Mouse (Mus musculus): ENCODE results near the gene R3hdm1. TPM values are rescaled to one million over a fixed set of nuclear protein-coding genes. Genes with fewer than 3 reads are reported as not detected.

R3hdm1 gene
- polyA plus RNA-seq, 1 experiment from 2014 or later: 81.2 TPM

GRCm38 (mm10) chr1:128070003-128070402 is 33.1 kb upstream of the R3hdm1 start:
- no peaks in the 10 kb centered on the region for H3K27me3 ChIP-seq (replicated peaks; ENCODE audit: control insufficient read depth, insufficient read depth, low read length)
- no peak overlapping the region for H3K27ac ChIP-seq (ENCODE audit: low read depth, low read length)
- no peak overlapping the region for H3K4me3 ChIP-seq (ENCODE audit: low read depth, low read length)
- ATAC-seq (replicated peaks; ENCODE audit: low FRiP score) (no peak), DNase-seq (ENCODE audit: low spot score) (no peak)
- no peak overlapping the region for H3K4me2 ChIP-seq
- peaks cover 14% of the 10 kb centered on the region for H3K4me1 ChIP-seq (replicated peaks; ENCODE audit: control insufficient read depth, insufficient read depth, low read length)
- H3K9me3 ChIP-seq (ENCODE audit: control insufficient read depth, low read length): no peaks in the 10 kb centered on the region; the same call in 1 of the 2 replicates
- H3K36me3 ChIP-seq (ENCODE audit: control insufficient read depth, insufficient read depth, low read length): peaks cover 3% of the 10 kb centered on the region; the same call in 1 of the 2 replicates
- no peak overlapping the region for H3K9ac ChIP-seq (ENCODE audit: low read depth, low read length)
- 94% methylated on average over 3 of the region's 3 CpGs for WGBS

GRCm38 (mm10) chr1:128073051-128073450 is 30.1 kb upstream of the R3hdm1 start:
- no peak for ATAC-seq (replicated peaks; ENCODE audit: low FRiP score)
- DNase-seq (ENCODE audit: low spot score): no peak
- Histone ChIP-seq H3K9me3 (ENCODE audit: control insufficient read depth, low read length) (no peaks in the 10 kb centered on the region), H3K9ac (ENCODE audit: low read depth, low read length) (no peak overlapping the region), H3K36me3 (ENCODE audit: control insufficient read depth, insufficient read depth, low read length) (no peaks in the 10 kb centered on the region; the same call in 1 of the 2 replicates), H3K27ac (ENCODE audit: low read depth, low read length) (no peak overlapping the region), H3K4me1 (replicated peaks; ENCODE audit: control insufficient read depth, insufficient read depth, low read length) (peaks cover 12% of the 10 kb centered on the region), H3K4me3 (ENCODE audit: low read depth, low read length) (no peak overlapping the region), H3K4me2 (no peak overlapping the region), H3K27me3 (replicated peaks; ENCODE audit: control insufficient read depth, insufficient read depth, low read length) (no peaks in the 10 kb centered on the region)
- WGBS: 92% methylated on average over 6 of the region's 6 CpGs

- no peak for DNase-seq (ENCODE audit: low spot score)
- H3K4me2 ChIP-seq: no peak overlapping the region
- no peaks in the 10 kb centered on the region; the same call in 1 of the 2 replicates for H3K36me3 ChIP-seq (ENCODE audit: control insufficient read depth, insufficient read depth, low read length)
- no peaks in the 10 kb centered on the region for H3K9me3 ChIP-seq (ENCODE audit: control insufficient read depth, low read length)
- H3K27me3 ChIP-seq (replicated peaks; ENCODE audit: control insufficient read depth, insufficient read depth, low read length): no peaks in the 10 kb centered on the region
- H3K4me3 ChIP-seq (ENCODE audit: low read depth, low read length): no peak overlapping the region
- no peak for ATAC-seq (replicated peaks; ENCODE audit: low FRiP score)
- H3K9ac ChIP-seq (ENCODE audit: low read depth, low read length): no peak overlapping the region
- 83% methylated on average over 8 of the region's 8 CpGs for WGBS
- no peaks in the 10 kb centered on the region for H3K4me1 ChIP-seq (replicated peaks; ENCODE audit: control insufficient read depth, insufficient read depth, low read length)
- H3K27ac ChIP-seq (ENCODE audit: low read depth, low read length): no peak overlapping the region
Measured at GRCm38 (mm10) chr1:128076791-128077479, 26.2 kb upstream of the R3hdm1 start.

- Histone ChIP-seq H3K4me1 (replicated peaks; ENCODE audit: control insufficient read depth, insufficient read depth, low read length) (no peaks in the 10 kb centered on the region), H3K36me3 (ENCODE audit: control insufficient read depth, insufficient read depth, low read length) (no peaks in the 10 kb centered on the region; the same call in 1 of the 2 replicates), H3K27me3 (replicated peaks; ENCODE audit: control insufficient read depth, insufficient read depth, low read length) (no peaks in the 10 kb centered on the region), H3K4me2 (no peak overlapping the region), H3K27ac (ENCODE audit: low read depth, low read length) (no peak overlapping the region), H3K9me3 (ENCODE audit: control insufficient read depth, low read length) (no peaks in the 10 kb centered on the region), H3K9ac (ENCODE audit: low read depth, low read length) (no peak overlapping the region), H3K4me3 (ENCODE audit: low read depth, low read length) (no peak overlapping the region)
- ATAC-seq (replicated peaks; ENCODE audit: low FRiP score): no peak
- no peak for DNase-seq (ENCODE audit: low spot score)
- 92% methylated on average over 2 of the region's 2 CpGs for WGBS
Measured at GRCm38 (mm10) chr1:128077788-128078187, 25.3 kb upstream of the R3hdm1 start.

GRCm38 (mm10) chr1:128078646-128079045 is 24.5 kb upstream of the R3hdm1 start:
- WGBS: 97% methylated on average over 1 of the region's 1 CpGs
- Histone ChIP-seq H3K4me3 (ENCODE audit: low read depth, low read length) (no peak overlapping the region), H3K4me2 (no peak overlapping the region), H3K27ac (ENCODE audit: low read depth, low read length) (no peak overlapping the region), H3K36me3 (ENCODE audit: control insufficient read depth, insufficient read depth, low read length) (no peaks in the 10 kb centered on the region; the same call in 1 of the 2 replicates), H3K27me3 (replicated peaks; ENCODE audit: control insufficient read depth, insufficient read depth, low read length) (no peaks in the 10 kb centered on the region), H3K4me1 (replicated peaks; ENCODE audit: control insufficient read depth, insufficient read depth, low read length) (no peaks in the 10 kb centered on the region), H3K9me3 (ENCODE audit: control insufficient read depth, low read length) (no peaks in the 10 kb centered on the region), H3K9ac (ENCODE audit: low read depth, low read length) (no peak overlapping the region)
- ATAC-seq (replicated peaks; ENCODE audit: low FRiP score): no peak
- DNase-seq (ENCODE audit: low spot score): no peak

- DNase-seq (ENCODE audit: low spot score): no peak
- Histone ChIP-seq H3K36me3 (ENCODE audit: control insufficient read depth, insufficient read depth, low read length) (no peaks in the 10 kb centered on the region; the same call in 1 of the 2 replicates), H3K4me1 (replicated peaks; ENCODE audit: control insufficient read depth, insufficient read depth, low read length) (no peaks in the 10 kb centered on the region), H3K4me3 (ENCODE audit: low read depth, low read length) (no peak overlapping the region), H3K4me2 (no peak overlapping the region), H3K9ac (ENCODE audit: low read depth, low read length) (no peak overlapping the region), H3K27me3 (replicated peaks; ENCODE audit: control insufficient read depth, insufficient read depth, low read length) (no peaks in the 10 kb centered on the region), H3K9me3 (ENCODE audit: control insufficient read depth, low read length) (no peaks in the 10 kb centered on the region), H3K27ac (ENCODE audit: low read depth, low read length) (no peak overlapping the region)
- 83% methylated on average over 5 of the region's 5 CpGs for WGBS
- ATAC-seq (replicated peaks; ENCODE audit: low FRiP score): no peak
Measured at GRCm38 (mm10) chr1:128080936-128081696, 22.0 kb upstream of the R3hdm1 start.

- Histone ChIP-seq H3K9ac (ENCODE audit: low read depth, low read length) (no peak overlapping the region), H3K4me2 (no peak overlapping the region), H3K27me3 (replicated peaks; ENCODE audit: control insufficient read depth, insufficient read depth, low read length) (no peaks in the 10 kb centered on the region), H3K4me3 (ENCODE audit: low read depth, low read length) (no peak overlapping the region), H3K4me1 (replicated peaks; ENCODE audit: control insufficient read depth, insufficient read depth, low read length) (no peaks in the 10 kb centered on the region), H3K9me3 (ENCODE audit: control insufficient read depth, low read length) (no peaks in the 10 kb centered on the region), H3K36me3 (ENCODE audit: control insufficient read depth, insufficient read depth, low read length) (no peaks in the 10 kb centered on the region), H3K27ac (ENCODE audit: low read depth, low read length) (no peak overlapping the region)
- DNase-seq (ENCODE audit: low spot score) (no peak), ATAC-seq (replicated peaks; ENCODE audit: low FRiP score) (no peak)
- WGBS: 81% methylated on average over 7 of the region's 7 CpGs
Measured at GRCm38 (mm10) chr1:128081873-128082272, 21.2 kb upstream of the R3hdm1 start.

- no peak for ATAC-seq (replicated peaks; ENCODE audit: low FRiP score)
- 83% methylated on average over 7 of the region's 7 CpGs for whole genome bisulfite sequencing
Measured at GRCm38 (mm10) chr1:128082800-128083199, 20.3 kb upstream of the R3hdm1 start.

More at GRCm38 (mm10) chr1:128082800-128083199, 20.3 kb upstream of the R3hdm1 start:
- H3K4me2 ChIP-seq: no peak overlapping the region
- H3K4me3 ChIP-seq (ENCODE audit: low read depth, low read length): no peak overlapping the region
- H3K9ac ChIP-seq (ENCODE audit: low read depth, low read length): no peak overlapping the region
- no peak overlapping the region for H3K27ac ChIP-seq (ENCODE audit: low read depth, low read length)
- DNase-seq (ENCODE audit: low spot score): no peak
- H3K27me3 ChIP-seq (replicated peaks; ENCODE audit: control insufficient read depth, insufficient read depth, low read length): no peaks in the 10 kb centered on the region
- no peaks in the 10 kb centered on the region for H3K36me3 ChIP-seq (ENCODE audit: control insufficient read depth, insufficient read depth, low read length)
- H3K9me3 ChIP-seq (ENCODE audit: control insufficient read depth, low read length): no peaks in the 10 kb centered on the region
- H3K4me1 ChIP-seq (replicated peaks; ENCODE audit: control insufficient read depth, insufficient read depth, low read length): no peaks in the 10 kb centered on the region

Data from liver, embryonic 11.5 days (tissue).